Mouse (Mus musculus) neural tube, embryonic 11.5 days (tissue): ENCODE measurements at regions not wholly inside any gene's neighbourhood (a gene's known extent, or its start where the extent isn't known, plus 50 kb on each side); places are given as distances from the start of the nearest gene placed in this dataset.
A peak's percentile ranks its signal among the peaks of the same experiment; 100 is the strongest.

Experiments
- ATAC-seq: fragments of 200-750 bp; cut with Nextera tagmentation; 2 replicates; pipeline ENCODE4 v1.8.0; 2017; ENCODE audit warnings: moderate number of reproducible peaks, mild to moderate bottlenecking, moderate TSS enrichment, moderate library complexity; ENCODE audit not compliant: insufficient read depth, low FRiP score, low TSS enrichment
- DNase-seq: peaks from one replicate; pipeline ENCODE4 v3.0.0-alpha.2; 2015; ENCODE audit warnings: low spot score
- H3K27ac ChIP-seq: fragments of 300-500 bp; sonication (generic); 2 replicates; pipeline ENCODE4 v1.5.1; 2014; ENCODE audit warnings: low read depth, mild to moderate bottlenecking, low read length
- H3K27me3 ChIP-seq: fragments of 300-500 bp; sonication (generic); 2 replicates; pipeline ENCODE4 v1.6.1; 2014; ENCODE audit warnings: mild to moderate bottlenecking, low read length, mixed read lengths; ENCODE audit not compliant: control insufficient read depth, insufficient read depth
- H3K36me3 ChIP-seq: fragments of 300-500 bp; sonication (generic); 2 replicates; pipeline ENCODE4 v1.6.1; 2014; ENCODE audit warnings: mild to moderate bottlenecking, low read length, moderate library complexity, mixed read lengths; ENCODE audit not compliant: control insufficient read depth, insufficient read depth
- H3K4me1 ChIP-seq: fragments of 300-500 bp; sonication (generic); 2 replicates; pipeline ENCODE4 v1.6.1; 2014; ENCODE audit warnings: low read length, mixed read lengths; ENCODE audit not compliant: control insufficient read depth, insufficient read depth
- H3K4me2 ChIP-seq: fragments of 300-500 bp; sonication (generic); 2 replicates; pipeline ENCODE4 v1.6.1; 2014; ENCODE audit warnings: low read depth, mild to moderate bottlenecking, moderate library complexity
- H3K4me3 ChIP-seq: fragments of 300-500 bp; sonication (generic); 2 replicates; pipeline ENCODE4 v1.5.1; 2014; ENCODE audit warnings: low read depth, low read length
- H3K9ac ChIP-seq: fragments of 300-500 bp; sonication (generic); 2 replicates; pipeline ENCODE4 v1.6.1; 2014; ENCODE audit warnings: mild to moderate bottlenecking, low read length
- H3K9me3 ChIP-seq: fragments of 300-500 bp; sonication (generic); 2 replicates; pipeline ENCODE4 v1.6.1; 2016; ENCODE audit warnings: low read length; ENCODE audit not compliant: control insufficient read depth
- WGBS: fragments of 180-500 bp; shearing (Covaris S2); extraction: QIAGEN DNeasy Blood & Tissue Kit; methylation state at CpG from one replicate; pipeline ENCODE4 v1.1.7; 2014; 5-methylcytosine and 5-hydroxymethylcytosine counted together

DNA sequence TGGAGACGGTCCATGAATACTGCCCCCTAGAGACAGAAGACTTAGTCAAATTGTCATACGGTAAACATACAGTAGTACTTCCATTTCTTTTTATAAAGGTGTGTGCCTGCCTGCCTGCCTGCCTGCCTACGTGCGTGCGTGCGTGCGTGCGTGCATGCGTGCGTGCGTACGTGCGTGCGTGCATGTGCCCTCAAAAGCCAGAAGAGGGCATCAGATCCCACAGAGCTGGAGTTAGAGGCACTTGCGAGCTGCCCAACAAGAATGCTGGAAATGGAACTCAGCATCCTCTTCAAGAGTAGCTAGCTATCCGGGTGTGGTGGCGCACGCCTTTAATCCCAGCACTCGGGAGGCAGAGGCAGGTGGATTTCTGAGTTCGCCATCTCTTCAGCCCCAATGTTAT lies 120.3 kb downstream of the Tfap2a start:
- Histone ChIP-seq H3K36me3 (no peaks in the 10 kb centered on the region), H3K4me1 (no peaks in the 10 kb centered on the region), H3K27ac (no peak overlapping the region), H3K4me2 (no peak overlapping the region), H3K4me3 (no peak overlapping the region), H3K27me3 (no peaks in the 10 kb centered on the region), H3K9me3 (no peaks in the 10 kb centered on the region), H3K9ac (no peak overlapping the region)
- ATAC-seq (no peak), DNase-seq (no peak)
- WGBS, result 97% methylated on average over 20 of the region's 20 CpGs

DNA sequence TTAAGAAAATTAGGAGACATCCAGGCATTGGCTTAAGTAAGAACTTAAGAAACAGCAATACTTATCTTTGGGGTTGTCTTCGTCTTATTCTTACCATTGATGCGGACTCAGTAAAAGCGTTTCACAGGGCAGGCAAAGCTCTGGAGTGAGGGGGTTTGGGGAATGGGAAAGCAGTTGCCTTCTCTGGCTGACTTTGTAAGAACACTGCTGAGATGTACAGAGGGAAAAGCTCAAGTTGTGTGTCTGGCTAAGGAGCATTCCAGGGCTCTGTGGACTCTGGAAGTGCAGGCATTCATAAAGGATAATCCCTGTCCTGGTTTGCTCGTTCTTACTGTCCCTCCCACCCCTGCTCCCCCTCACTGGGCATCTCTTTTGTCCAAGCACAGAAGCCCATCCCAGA lies 129.7 kb downstream of the Tfap2a start:
- no peak for ATAC-seq
- Histone ChIP-seq H3K27ac (no peak overlapping the region), H3K4me2 (no peak overlapping the region), H3K4me3 (no peak overlapping the region), H3K9me3 (no peaks in the 10 kb centered on the region), H3K36me3 (no peaks in the 10 kb centered on the region), H3K9ac (no peak overlapping the region), H3K4me1 (no peaks in the 10 kb centered on the region), H3K27me3 (no peaks in the 10 kb centered on the region)
- 73% methylated on average over 4 of the region's 4 CpGs for WGBS
- DNase-seq, result no peak

DNA sequence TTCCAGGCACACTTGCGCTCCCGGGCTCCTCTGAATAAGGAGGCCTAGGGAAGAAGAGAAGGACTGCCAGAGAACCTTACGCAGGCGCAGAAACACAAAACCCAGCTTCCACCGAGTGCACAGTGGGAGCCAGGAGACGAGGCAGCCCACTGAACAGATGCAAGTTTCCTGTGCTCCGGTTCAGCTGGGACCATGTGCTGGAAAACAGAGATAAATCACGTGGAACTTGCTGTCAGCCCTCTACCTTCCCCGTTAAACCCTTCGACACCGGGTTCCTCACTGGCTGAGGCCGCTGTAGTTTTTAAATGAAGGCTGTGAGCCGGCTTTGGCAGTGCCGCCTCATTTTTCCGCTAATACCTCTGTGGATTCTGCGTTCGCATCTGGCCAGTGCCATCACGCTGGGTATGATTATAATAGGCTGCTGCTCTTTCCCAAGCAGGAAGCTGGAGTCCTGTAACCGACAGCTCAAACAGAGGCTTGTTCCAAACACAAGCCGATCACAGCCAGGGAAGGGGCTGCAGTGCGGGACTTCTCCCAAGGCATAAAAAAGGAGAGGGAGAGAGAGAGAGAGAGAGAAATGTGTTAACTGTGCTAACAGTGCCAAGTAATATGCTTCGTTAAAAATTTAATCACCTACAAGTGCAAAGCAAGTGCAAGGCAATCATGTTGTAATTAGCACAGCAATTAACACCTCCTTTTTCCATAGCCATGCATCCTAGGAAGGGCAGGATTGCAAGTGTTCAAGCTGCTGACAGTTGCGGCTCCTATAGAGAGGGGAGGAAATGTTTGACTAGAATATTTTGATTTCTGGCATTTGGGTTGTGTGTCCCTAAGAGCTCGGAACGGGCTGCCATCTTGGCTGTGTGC lies 131.5 kb downstream of the Tfap2a start:
- no peak overlapping the region for H3K27ac ChIP-seq
- H3K9me3 ChIP-seq, result no peaks in the 10 kb centered on the region
- H3K9ac ChIP-seq, result no peak overlapping the region
- ATAC-seq, result 0 out of 2 replicates have a peak, but pooled peaks have one; percentile 41
- no peaks in the 10 kb centered on the region for H3K36me3 ChIP-seq
- H3K27me3 ChIP-seq, result no peaks in the 10 kb centered on the region
- 41% methylated on average over 25 of the region's 25 CpGs for WGBS
- peak overlapping the region; percentile 19 for H3K4me2 ChIP-seq
- DNase-seq, result peak; percentile 65
- no peaks in the 10 kb centered on the region for H3K4me1 ChIP-seq
- H3K4me3 ChIP-seq, result no peak overlapping the region

DNA sequence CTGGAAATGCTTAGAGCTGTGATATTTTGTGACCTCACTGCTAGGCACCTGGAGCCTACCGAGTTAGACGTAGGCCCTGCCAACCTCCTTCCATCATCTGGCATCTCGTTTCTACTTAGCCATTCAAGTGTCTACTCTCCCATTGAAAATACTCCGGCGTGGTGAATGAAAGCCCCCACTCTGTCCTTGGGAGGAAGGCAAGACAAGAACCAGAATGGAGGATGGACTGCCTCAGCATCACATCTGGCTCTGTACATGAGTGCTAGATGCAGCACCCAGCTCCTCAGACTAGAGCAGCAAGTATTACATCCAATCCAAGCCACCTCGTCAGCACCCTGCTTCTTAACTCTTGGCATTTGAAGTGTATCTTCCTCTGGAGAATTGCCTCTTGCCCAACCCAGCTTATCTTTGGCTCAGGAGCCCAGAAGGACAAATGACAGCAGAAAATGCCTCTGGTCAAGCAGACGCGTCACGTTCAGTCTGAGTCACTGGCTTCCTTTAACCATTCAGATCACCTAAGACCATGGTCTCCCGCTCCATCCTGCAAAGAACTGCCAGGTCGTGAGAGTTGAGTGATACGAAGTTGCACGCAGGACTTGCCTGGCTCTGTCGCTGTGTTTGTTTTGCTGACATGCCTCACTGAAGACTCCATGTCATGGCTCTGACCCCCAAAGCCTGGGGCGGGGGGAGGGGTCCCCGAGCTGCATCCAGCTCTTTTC lies 132.3 kb downstream of the Tfap2a start:
- ATAC-seq (0 out of 2 replicates have a peak, but pooled peaks have one; percentile 16), DNase-seq (no peak)
- Histone ChIP-seq H3K4me3 (no peak overlapping the region), H3K4me1 (no peaks in the 10 kb centered on the region), H3K9ac (no peak overlapping the region), H3K9me3 (no peaks in the 10 kb centered on the region), H3K27ac (no peak overlapping the region), H3K4me2 (peak overlapping the region; percentile 19), H3K36me3 (no peaks in the 10 kb centered on the region), H3K27me3 (no peaks in the 10 kb centered on the region)
- 63% methylated on average over 16 of the region's 16 CpGs for WGBS

DNA sequence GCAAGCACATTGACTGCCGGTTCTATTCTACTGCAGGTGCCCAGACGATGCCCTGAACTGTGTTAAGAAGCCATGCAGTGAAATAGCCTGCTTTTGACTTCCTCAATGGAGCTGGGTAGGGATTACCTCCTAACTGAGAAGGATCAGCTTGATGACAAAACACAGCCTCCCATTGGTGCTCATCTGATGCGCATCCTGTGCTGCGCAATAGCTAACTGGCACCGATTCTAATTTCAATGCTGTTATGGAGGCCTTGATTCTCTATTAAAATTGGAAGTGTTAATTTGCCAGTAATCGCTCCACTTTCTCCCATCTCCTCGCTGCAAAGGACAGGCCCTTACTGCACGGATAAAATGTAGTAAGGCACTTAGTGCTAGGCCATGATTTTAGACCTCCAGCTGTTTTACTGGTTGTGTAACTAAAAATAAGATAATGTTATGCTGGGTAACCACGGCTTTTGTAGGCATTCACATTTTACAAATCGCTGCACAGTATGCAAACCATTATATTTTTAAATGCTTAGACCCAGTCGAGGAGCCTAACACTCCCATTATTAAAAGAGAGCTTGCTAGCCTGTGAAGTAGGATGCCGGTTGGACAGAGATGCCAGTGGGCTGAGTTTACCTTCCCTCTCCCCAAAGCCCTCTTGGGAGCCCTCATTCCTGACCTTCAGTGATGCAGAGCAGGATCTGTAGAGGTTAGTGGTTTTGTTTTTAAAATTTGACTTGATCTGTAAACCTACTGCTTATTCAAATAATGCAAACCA lies 163.0 kb downstream of the Tfap2a start:
- H3K36me3 ChIP-seq, result no peaks in the 10 kb centered on the region
- ATAC-seq (no peak), DNase-seq (no peak)
- 81% methylated on average over 12 of the region's 12 CpGs for WGBS
- no peak overlapping the region for H3K4me2 ChIP-seq
- no peak overlapping the region for H3K27ac ChIP-seq
- H3K9ac ChIP-seq, result no peak overlapping the region
- no peaks in the 10 kb centered on the region for H3K27me3 ChIP-seq
- H3K4me1 ChIP-seq, result no peaks in the 10 kb centered on the region
- H3K9me3 ChIP-seq, result no peaks in the 10 kb centered on the region
- H3K4me3 ChIP-seq, result no peak overlapping the region

DNA sequence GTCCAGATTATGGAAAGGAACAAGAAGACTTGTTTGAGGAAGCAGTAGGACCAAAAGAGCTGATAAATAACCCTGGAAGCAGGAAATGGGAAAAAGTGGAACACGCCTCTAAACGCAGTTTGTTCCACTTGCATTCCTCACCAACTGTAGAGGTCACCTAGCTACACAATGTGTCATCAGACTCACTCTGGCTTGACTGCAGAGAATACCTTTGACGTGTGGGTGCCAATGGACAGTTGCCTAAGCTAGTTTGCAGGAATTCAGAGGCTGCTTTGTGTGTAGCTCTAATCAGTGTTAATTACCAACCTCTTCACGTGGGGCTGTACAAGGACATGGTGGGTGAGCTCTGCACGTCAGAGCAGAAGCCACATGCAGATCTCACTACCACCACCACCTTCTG lies 168.7 kb downstream of the Tfap2a start:
- no peaks in the 10 kb centered on the region for H3K36me3 ChIP-seq
- H3K27ac ChIP-seq, result no peak overlapping the region
- ATAC-seq (no peak), DNase-seq (no peak)
- no peaks in the 10 kb centered on the region for H3K27me3 ChIP-seq
- H3K9me3 ChIP-seq, result no peaks in the 10 kb centered on the region
- WGBS, result 62% methylated on average over 5 of the region's 5 CpGs
- H3K9ac ChIP-seq, result no peak overlapping the region
- H3K4me1 ChIP-seq, result no peaks in the 10 kb centered on the region
- no peak overlapping the region for H3K4me2 ChIP-seq
- no peak overlapping the region for H3K4me3 ChIP-seq

DNA sequence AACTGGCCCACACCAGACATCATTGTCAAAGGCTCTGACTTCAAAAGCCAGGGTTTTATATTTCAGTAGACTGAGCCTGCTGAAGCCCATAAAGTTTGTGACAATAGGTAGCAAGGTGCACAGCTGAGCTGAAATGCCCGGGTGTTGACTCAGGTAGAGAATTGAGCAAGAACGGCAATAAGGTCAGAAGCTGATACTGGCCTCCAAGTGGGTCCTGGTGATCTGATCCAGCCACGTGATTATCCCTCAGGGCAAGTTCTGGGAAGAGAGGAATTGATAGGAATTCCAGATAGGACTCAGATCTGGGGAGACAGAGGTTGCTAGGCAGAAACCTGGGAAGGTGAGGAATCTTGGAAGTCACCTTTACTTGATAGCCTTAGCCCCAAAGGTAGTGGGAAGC lies 170.4 kb downstream of the Tfap2a start:
- DNase-seq, result no peak
- Histone ChIP-seq H3K4me2 (no peak overlapping the region), H3K36me3 (no peaks in the 10 kb centered on the region), H3K27ac (no peak overlapping the region), H3K9me3 (no peaks in the 10 kb centered on the region), H3K27me3 (no peaks in the 10 kb centered on the region), H3K4me3 (no peak overlapping the region), H3K9ac (no peak overlapping the region), H3K4me1 (no peaks in the 10 kb centered on the region)
- WGBS, result 89% methylated on average over 3 of the region's 3 CpGs
- ATAC-seq, result no peak

DNA sequence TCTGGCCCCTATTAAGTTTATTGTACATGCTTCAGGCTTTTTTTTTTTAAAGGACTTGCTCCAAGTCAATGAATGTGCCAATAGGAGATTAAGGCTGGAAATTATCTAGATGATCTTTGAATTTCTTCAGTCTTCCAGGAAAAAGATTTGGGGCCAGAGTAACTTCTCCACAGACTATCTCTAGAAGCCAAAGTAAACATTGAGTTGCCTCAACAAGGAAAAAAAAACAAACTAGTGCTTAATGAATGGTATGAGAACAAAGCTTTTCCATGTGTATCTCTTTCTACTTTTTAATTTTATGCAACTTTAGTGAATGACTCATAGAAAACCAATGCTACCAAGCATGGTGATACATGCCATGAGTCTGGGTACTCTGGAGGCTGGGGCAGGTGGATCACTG lies 173.8 kb downstream of the Tfap2a start:
- H3K27me3 ChIP-seq, result no peaks in the 10 kb centered on the region
- no peaks in the 10 kb centered on the region for H3K36me3 ChIP-seq
- H3K9ac ChIP-seq, result no peak overlapping the region
- H3K4me2 ChIP-seq, result no peak overlapping the region
- no peak overlapping the region for H3K4me3 ChIP-seq
- no peaks in the 10 kb centered on the region for H3K9me3 ChIP-seq
- DNase-seq, result no peak
- ATAC-seq, result no peak
- H3K27ac ChIP-seq, result no peak overlapping the region
- H3K4me1 ChIP-seq, result no peaks in the 10 kb centered on the region
